Mouse (Mus musculus) liver, adult 2 months (tissue): ENCODE results near the gene Cdk9.
A peak's percentile ranks its signal among the peaks of the same experiment; 100 is the strongest.

Experiments
- CTCF ChIP-seq: fragments of 200-500 bp; IDR thresholded peaks from 2 replicates; pipeline ENCODE4 v1.5.1; 2011; ENCODE audit warnings: low read depth, low read length, control low read depth
- POLR2A ChIP-seq: fragments of 200-500 bp; IDR thresholded peaks from 2 replicates; pipeline ENCODE4 v1.6.1; 2011; ENCODE audit warnings: low read length, control low read depth; ENCODE audit not compliant: insufficient read depth; ENCODE audit errors: extremely low read depth

DNA sequence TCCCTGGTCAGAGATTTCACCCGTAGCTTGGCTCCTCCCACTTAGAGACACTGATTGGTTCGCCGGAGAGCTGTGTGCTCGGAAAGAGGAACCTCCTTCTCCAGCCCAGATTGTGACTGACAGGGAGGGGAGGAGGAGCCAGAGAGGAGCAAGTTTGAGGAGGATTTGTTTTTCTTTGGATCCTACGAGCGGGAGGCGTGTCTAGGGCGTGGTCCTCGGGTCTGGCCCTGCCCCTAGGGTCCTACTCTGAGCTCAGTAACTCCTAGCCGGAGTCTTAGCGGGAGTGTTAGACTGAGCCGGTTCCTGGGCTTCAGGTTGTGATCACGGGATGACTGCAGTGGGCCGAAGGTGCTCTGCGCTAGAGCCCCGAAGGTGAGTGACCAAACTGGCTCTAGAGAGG lies 14.6 kb upstream of the Cdk9 start:
- TF ChIP-seq POLR2A (peak; percentile 51; the same call in 1 of the 2 replicates), CTCF (no peak)
